Mouse (Mus musculus) kidney, postnatal 0 days (tissue): Measurements from ENCODE around the gene Zfp148. TPM values are rescaled to one million over a fixed set of nuclear protein-coding genes. Genes with fewer than 3 reads are reported as not detected.

Source experiments
- ATAC-seq: fragments of 200-750 bp; cut with Nextera tagmentation; replicated peaks from 2 replicates; pipeline ENCODE4 v1.8.0; 2017; ENCODE audit warnings: low read depth, moderate number of reproducible peaks, moderate TSS enrichment, moderate library complexity; ENCODE audit not compliant: low FRiP score
- DNase-seq: peaks from one replicate; pipeline ENCODE4 v3.0.0-alpha.2; 2016; ENCODE audit warnings: low spot score
- H3K27ac ChIP-seq: fragments of 300-500 bp; sonication (generic); 2 replicates; pipeline ENCODE4 v1.5.1; 2014; ENCODE audit warnings: mild to moderate bottlenecking
- H3K27me3 ChIP-seq: fragments of 300-500 bp; sonication (generic); 2 replicates; pipeline ENCODE4 v1.6.1; 2014; ENCODE audit warnings: low read length, mixed read lengths; ENCODE audit not compliant: insufficient read depth
- H3K36me3 ChIP-seq: fragments of 300-500 bp; sonication (generic); 2 replicates; pipeline ENCODE4 v1.6.1; 2014; ENCODE audit warnings: low read length, mixed read lengths; ENCODE audit not compliant: insufficient read depth
- H3K4me1 ChIP-seq: fragments of 300-500 bp; sonication (generic); replicated peaks from 2 replicates; pipeline ENCODE4 v1.6.1; 2014; ENCODE audit warnings: antibody characterized with exemption, low read length, mixed read lengths; ENCODE audit not compliant: insufficient read depth
- H3K4me2 ChIP-seq: fragments of 300-500 bp; sonication (generic); 2 replicates; pipeline ENCODE4 v1.6.1; 2014; ENCODE audit warnings: mild to moderate bottlenecking, low read length, moderate library complexity, mixed read lengths
- H3K4me3 ChIP-seq: fragments of 300-500 bp; sonication (generic); replicated peaks from 2 replicates; pipeline ENCODE4 v1.5.1; 2014; ENCODE audit warnings: low read depth, low read length
- H3K9ac ChIP-seq: fragments of 300-500 bp; sonication (generic); 2 replicates; pipeline ENCODE4 v1.6.1; 2014; ENCODE audit warnings: low read depth, low read length
- H3K9me3 ChIP-seq: fragments of 300-500 bp; sonication (generic); replicated peaks from 2 replicates; pipeline ENCODE4 v1.6.1; 2016; ENCODE audit warnings: low read length, inconsistent platforms, mixed read lengths
- CTCF ChIP-seq: IDR thresholded peaks from 2 replicates; pipeline ENCODE4 v1.5.1; 2016; ENCODE audit warnings: antibody characterized with exemption, low read depth, mild to moderate bottlenecking, moderate library complexity
- WGBS: fragments of 180-500 bp; shearing (Covaris S2); extraction: QIAGEN DNeasy Blood & Tissue Kit; methylation state at CpG from one replicate; pipeline ENCODE4 v1.1.7; 2014; 5-methylcytosine and 5-hydroxymethylcytosine counted together
- polyA plus RNA-seq: library from polyadenylated mRNA; unstranded; fragments of >200 nt; fragmentation: Nextera tagmentation; extraction: Ambion mirVana; gene quantifications from 2 replicates; pipeline ENCODE4 v1.2.1, GENCODE M21; 2015

The Zfp148 gene
- polyA plus RNA-seq, 1 experiment from 2014 or later: 49.4 TPM

DNA sequence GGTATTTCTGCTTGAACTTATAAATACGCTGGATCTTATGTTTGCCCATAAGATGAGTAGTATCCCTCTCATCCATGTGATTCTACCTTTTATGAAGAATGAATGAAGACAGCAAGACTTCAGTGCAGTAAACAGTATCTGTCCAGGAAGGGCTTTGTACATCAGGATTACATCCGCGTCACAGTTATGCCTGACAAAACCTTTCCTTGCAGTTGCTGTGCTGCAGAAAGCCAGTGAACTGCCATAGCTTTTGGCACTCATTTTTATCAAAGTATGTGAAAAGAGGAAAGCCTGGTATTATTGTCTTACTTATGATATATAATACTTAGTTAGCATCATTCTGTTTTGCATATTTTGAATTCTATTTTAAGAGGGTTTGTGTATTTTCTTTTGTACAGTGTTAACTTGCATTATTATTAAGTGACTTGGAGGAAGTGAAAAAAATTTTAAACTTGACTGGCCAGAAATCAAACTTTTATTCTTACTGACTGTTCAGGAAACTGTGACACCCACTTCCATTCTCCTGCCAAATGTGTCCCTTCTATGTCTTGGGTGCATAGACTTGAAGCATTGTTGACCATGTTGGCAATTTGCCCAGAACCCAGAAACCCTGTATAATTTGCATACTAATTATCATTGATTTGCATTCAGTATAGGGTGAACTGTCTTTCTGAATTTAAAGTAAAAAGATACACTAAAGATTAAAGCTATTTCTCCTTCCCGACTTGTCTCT is 84.0 kb downstream of the Zfp148 start:
- Histone ChIP-seq H3K27ac (no peak overlapping the region), H3K27me3 (no peaks in the 10 kb centered on the region), H3K4me2 (no peak overlapping the region), H3K9ac (no peak overlapping the region), H3K4me1 (no peaks in the 10 kb centered on the region), H3K4me3 (no peak overlapping the region), H3K9me3 (no peaks in the 10 kb centered on the region), H3K36me3 (peaks cover 11% of the 10 kb centered on the region; the same call in 1 of the 2 replicates)
- WGBS: 86% methylated on average over 4 of the region's 4 CpGs
- DNase-seq: peak; percentile 64
- no peak for TF ChIP-seq CTCF
- ATAC-seq: no peak

DNA sequence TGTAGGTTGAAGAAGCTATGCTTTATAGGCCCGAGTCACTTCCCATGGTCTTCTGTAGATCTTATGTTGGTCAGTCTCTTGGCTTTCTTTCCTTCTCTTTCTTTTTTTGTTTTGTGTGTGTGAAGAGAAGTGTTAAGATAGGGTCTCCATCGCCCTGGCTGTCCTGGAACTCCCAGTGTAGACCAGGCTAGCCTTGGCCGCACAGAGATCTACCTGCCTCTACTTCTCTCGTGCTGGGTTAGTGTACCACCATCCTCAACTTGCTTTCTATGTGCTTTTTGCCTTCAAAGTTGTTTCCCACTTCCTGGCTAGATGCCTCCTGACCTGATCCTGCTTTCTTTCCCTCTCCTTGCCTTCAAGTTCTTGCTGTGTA is 84.6 kb downstream of the Zfp148 start:
- H3K27ac ChIP-seq: no peak overlapping the region
- TF ChIP-seq CTCF: no peak
- ATAC-seq (no peak), DNase-seq (no peak)
- no peak overlapping the region for H3K4me3 ChIP-seq
- H3K4me1 ChIP-seq: no peaks in the 10 kb centered on the region
- H3K4me2 ChIP-seq: no peak overlapping the region
- H3K9ac ChIP-seq: no peak overlapping the region
- peaks cover 11% of the 10 kb centered on the region; the same call in 1 of the 2 replicates for H3K36me3 ChIP-seq
- no peaks in the 10 kb centered on the region for H3K9me3 ChIP-seq
- no peaks in the 10 kb centered on the region for H3K27me3 ChIP-seq
- WGBS: 90% methylated on average over 4 of the region's 4 CpGs

DNA sequence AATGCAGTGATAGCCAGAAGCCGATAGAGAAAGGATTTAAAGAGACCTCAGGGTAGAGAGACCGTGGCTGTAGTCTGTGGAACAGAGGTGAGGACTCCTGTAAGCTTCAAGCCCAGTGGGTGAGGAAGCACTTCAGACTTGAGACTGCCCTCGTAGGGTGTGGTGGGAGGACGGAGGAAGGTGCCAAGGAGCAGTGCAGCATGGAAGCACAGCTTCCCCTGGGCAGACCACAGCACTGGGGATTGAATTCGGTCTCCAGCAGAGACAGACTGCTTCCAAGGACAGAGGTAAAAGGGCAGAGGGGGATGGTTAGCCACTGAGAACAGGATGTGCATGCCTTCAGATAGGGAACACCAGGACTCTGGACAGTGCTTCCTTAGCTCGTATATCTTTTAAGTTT is 86.8 kb downstream of the Zfp148 start:
- ATAC-seq (no peak; the same call in 1 of the 2 replicates), DNase-seq (peak; percentile 43)
- Histone ChIP-seq H3K27me3 (no peaks in the 10 kb centered on the region), H3K9me3 (no peaks in the 10 kb centered on the region), H3K36me3 (peaks cover 6% of the 10 kb centered on the region; the same call in 1 of the 2 replicates), H3K27ac (0 out of 2 replicates have a peak overlapping the region, but pooled peaks have one; percentile 19), H3K4me1 (no peaks in the 10 kb centered on the region), H3K4me3 (no peak overlapping the region), H3K4me2 (no peak overlapping the region), H3K9ac (no peak overlapping the region)
- 54% methylated on average over 6 of the region's 6 CpGs for WGBS
- no peak for TF ChIP-seq CTCF

DNA sequence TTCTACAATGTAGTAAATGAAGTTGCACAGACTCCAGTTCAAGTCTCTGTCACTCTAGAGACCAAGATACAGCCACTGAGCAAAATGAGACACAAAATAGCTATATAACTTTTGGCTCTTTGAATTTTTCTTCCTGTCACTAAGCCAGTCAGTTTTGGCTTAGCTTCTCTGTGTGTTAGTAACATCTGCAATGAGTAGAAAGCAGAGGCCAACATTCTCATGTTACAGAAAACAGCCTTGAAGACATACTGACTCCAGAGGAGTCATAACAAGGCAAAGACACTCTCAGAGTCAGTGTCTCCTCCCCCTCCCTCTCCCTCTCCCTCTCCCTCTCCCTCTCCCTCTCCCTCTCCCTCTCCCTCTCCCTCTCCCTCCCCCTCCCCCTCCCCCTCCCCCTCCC is 89.3 kb downstream of the Zfp148 start:
- no peak overlapping the region for H3K4me3 ChIP-seq
- H3K4me1 ChIP-seq: no peaks in the 10 kb centered on the region
- no peaks in the 10 kb centered on the region for H3K27me3 ChIP-seq
- H3K27ac ChIP-seq: no peak overlapping the region
- no peak overlapping the region for H3K4me2 ChIP-seq
- peaks cover 6% of the 10 kb centered on the region; the same call in 1 of the 2 replicates for H3K36me3 ChIP-seq
- ATAC-seq (no peak), DNase-seq (peak; percentile 58)
- no peaks in the 10 kb centered on the region for H3K9me3 ChIP-seq
- no peak for TF ChIP-seq CTCF
- no peak overlapping the region for H3K9ac ChIP-seq

DNA sequence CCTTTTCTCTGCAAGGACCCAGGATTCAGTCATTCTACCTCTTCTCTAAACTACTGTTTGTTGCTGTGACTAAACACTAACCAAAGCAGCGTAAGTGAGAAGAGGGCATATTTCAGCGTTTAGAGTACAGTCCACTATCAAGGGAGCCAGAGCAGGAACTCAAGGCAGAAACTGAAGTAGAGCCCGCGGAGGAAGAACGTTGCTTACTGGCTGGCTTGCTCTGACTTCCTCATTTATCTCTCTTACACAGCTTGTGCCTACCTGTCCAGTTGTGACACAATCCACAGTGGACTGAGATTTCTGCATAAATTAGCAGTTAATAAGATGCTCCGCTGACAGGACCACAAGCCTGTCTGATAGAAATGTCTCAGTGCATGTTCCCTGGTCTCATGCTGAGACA is 93.7 kb downstream of the Zfp148 start:
- no peak for TF ChIP-seq CTCF
- peaks cover 25% of the 10 kb centered on the region for H3K36me3 ChIP-seq

DNA sequence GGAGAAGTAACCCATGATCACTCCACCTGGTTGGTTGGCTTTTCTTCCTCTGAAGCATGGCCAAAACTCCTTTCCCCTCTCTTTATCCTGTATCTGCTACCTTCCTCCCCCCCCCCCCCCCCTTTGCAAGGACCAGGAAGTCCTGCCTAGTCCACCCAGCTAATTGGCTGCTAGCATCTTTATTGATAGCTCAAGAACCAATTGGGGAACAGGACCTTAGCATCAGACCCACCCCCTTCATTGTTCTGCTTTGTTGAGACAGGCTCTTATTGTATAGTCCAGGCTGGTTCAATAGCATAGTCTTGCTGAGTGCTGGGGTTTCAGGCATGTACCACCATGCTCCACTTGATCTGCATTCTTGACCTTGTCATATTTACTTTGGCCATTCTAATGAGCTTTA is 99.3 kb downstream of the Zfp148 start:
- ATAC-seq: no peak
- Histone ChIP-seq H3K27ac (no peak overlapping the region), H3K9ac (no peak overlapping the region), H3K4me2 (no peak overlapping the region), H3K36me3 (peaks cover 28% of the 10 kb centered on the region), H3K4me3 (no peak overlapping the region), H3K4me1 (no peaks in the 10 kb centered on the region), H3K27me3 (no peaks in the 10 kb centered on the region), H3K9me3 (no peaks in the 10 kb centered on the region)
- TF ChIP-seq CTCF: no peak
- DNase-seq: no peak

More for the DNA sequence above, 93.7 kb downstream of the Zfp148 start:
- Histone ChIP-seq H3K4me2 (no peak overlapping the region), H3K4me3 (no peak overlapping the region), H3K9ac (no peak overlapping the region), H3K9me3 (no peaks in the 10 kb centered on the region), H3K27me3 (no peaks in the 10 kb centered on the region), H3K4me1 (no peaks in the 10 kb centered on the region), H3K27ac (no peak overlapping the region)
- WGBS: 97% methylated on average over 6 of the region's 6 CpGs
- ATAC-seq (no peak), DNase-seq (no peak)

DNA sequence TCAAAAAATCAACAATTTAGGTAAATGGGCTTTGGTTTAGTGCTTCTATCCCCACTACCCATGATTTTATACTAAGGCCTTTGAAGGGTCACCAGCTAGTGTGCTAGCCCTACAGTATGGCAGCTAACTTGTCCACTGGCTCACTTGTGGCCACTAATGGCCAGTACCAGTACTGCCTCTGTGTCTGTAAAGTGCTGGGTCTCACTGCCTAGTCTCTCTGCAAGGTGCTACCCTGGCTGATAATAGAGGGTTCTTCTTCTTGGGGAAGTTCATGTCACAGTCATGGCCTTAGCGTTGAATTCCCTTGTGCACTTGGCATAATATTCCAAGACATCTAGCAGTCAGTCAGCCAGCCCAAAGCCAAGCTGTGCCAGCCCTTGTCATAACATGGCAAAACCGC is 100.5 kb downstream of the Zfp148 start:
- 95% methylated on average over 2 of the region's 2 CpGs for WGBS
- Histone ChIP-seq H3K27me3 (no peaks in the 10 kb centered on the region), H3K27ac (no peak overlapping the region), H3K4me1 (no peaks in the 10 kb centered on the region), H3K4me3 (no peak overlapping the region), H3K9me3 (no peaks in the 10 kb centered on the region), H3K36me3 (peaks cover 21% of the 10 kb centered on the region; the same call in 1 of the 2 replicates), H3K9ac (no peak overlapping the region), H3K4me2 (no peak overlapping the region)
- peak; percentile 59; the same call in 1 of the 2 replicates for TF ChIP-seq CTCF
- ATAC-seq: no peak
- DNase-seq: peak; percentile 34
